Mouse (Mus musculus) heart, adult 11 months (tissue): ENCODE results near the gene Bicc1.
A peak's percentile ranks its signal among the peaks of the same experiment; 100 is the strongest.

Experiments used
- DNase-seq: peaks from one replicate; pipeline ENCODE4 v3.0.0; 2022

Gene Bicc1

DNA sequence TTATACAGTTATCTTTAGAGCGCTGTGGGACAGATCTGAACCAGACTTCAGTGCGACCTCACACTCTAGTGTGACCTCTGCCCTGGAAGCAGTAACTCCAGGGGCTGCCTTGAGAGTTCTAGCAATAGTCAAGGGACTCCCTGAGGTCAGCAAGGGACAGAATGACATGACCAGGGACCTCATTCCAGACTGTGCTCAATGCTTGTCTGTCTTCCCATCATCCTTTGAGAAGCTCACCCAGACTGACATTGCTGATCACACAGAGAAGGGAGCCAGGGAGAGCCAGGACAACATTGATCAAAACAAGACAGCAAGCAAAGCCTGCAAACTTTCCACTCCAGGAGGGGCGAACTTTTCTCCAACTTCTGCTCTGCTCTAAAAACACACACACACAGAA is 38.7 kb downstream of the Bicc1 start:
- peak; percentile 92 for DNase-seq

DNA sequence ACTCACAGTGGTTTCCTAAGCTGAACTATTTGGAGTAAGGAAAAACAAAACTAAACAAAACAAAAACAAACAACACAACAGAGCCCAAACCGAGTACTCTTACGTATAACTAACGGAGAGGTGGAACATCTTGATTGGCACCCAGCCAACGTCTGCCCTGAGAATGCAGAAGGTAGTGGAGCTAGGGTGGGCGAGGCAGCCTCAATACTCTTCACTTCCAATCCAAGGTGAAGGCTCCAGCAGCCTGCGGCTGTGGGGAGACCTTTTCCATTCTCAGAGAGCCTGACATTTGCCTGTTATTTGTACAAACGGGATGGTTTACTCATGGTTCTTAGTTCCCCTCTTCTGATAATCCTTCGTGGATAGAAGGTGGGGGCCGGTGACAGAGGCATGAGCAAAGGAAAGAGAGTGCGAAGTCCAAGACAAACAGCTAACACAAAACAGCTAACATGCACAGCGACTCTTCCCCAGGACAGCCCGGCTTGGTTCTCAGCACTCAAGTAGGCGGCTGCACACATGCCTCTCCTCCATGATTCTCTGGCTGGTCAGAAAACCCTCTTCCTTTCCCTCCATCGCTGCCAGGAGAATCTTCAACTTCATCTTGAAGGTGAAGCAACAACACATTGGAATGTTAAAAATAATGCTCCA is 39.3 kb downstream of the Bicc1 start:
- peak; percentile 91 for DNase-seq

- peak; percentile 95 for DNase-seq
Measured at GRCm38 (mm10) chr10:71119120-71119847, 40.2 kb downstream of the Bicc1 start.

DNA sequence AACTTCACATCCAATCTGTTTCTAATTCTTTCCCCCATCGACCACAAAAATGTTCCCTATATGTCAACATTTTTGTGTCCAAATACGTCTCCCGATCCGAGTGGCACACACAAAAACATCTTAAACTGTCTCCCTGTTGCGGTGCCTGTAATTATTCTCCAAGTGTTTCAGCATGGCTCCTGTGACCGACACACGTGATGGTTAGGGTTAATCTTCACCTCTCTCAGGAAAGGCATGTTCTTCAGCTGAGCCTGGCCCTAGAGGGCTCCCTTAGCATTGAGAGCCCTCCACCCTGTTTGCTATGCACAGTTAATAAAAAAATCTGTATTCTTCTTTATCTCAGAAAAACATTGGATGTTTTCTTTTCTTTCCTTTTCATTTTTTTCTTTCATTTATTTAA is 41.7 kb downstream of the Bicc1 start:
- peak; percentile 39 for DNase-seq

GRCm38 (mm10) chr10:71114260-71114920 is 45.1 kb downstream of the Bicc1 start:
- peak; percentile 91 for DNase-seq

DNA sequence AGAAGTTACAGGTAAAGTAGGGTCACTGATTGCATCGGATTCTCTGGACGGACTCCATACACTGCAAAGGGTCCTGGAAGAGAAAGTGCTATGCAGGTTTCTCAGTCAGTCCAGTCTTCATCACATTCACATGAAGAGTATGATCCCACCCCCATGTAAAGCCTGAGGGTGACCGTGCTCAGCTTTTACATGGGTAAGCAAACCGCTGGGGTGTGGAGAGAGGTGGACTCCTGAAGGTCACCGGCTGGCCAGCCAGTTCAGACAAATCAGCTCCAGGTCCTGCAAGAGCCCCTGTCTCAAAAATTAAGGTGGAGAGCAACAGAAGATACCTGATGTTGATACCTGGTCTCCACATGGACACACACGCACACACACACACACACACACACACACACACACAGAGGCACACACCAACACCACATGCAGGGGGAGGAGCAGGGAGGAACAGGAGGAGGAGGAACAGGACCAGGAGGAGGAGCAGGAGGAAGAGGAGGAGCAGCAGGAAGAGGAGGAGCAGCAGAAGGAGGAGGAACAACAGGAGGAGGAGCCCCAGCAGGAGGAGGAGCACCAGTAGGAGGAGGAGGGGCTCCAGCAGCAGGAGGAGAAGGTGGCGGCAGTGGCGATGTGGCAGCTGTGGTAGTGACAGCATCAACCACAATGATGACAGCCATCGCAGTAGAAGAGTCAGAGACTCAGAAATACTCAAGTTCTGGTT is 52.9 kb downstream of the Bicc1 start:
- peak; percentile 42 for DNase-seq

DNA sequence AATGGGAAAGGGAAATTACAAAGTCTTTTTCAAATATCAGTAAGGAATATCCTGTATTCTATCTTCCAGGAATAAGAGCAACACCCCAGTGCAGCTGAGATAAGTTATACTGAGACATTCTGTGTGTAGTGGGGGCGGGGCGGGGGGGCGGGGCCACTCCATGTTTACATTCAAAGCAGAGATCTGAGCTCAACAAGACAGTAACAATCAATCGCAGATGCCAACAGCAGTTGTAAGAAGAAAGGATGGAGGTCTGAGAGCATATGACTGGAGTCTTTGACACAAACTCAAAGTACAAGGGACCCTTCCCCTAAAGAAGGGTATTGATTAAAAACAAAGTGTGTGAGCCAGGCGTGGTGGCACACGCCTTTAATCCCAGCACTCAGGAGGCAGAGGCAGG is 54.7 kb downstream of the Bicc1 start:
- no peak for DNase-seq

DNA sequence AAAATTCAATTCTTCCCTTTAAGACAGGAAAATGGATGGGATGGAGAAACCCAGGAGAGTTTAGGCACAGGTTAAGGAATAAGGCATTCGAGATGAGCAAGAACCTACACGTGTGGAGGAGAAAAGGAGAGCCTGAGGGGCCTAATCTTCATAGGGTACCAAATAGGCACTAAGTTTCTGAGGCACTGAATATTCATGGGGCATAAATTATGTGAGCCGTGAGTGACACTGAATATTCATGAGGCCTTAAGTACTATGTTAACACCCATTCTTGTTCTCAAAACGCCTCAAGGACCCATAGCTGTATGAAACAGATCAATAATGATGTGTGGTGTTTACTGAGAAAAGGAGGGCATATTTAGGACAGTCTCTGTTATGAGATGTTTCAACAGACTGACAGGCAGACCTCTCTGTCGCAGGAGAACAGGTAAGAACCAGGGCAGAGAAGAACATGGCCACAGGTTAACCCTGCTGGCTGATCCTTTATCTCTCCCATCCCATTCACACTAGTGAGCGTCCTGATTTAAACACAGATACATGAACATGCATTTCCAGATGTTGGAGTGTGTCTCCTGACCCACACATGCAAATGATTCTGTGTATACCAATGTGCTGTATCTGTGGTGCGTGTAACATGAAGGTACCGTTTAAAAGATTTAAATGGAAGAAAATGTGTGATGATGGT is 58.5 kb downstream of the Bicc1 start:
- DNase-seq = peak; percentile 83

GRCm38 (mm10) chr10:71094707-71095254 is 64.7 kb downstream of the Bicc1 start:
- peak; percentile 52 for DNase-seq

DNA sequence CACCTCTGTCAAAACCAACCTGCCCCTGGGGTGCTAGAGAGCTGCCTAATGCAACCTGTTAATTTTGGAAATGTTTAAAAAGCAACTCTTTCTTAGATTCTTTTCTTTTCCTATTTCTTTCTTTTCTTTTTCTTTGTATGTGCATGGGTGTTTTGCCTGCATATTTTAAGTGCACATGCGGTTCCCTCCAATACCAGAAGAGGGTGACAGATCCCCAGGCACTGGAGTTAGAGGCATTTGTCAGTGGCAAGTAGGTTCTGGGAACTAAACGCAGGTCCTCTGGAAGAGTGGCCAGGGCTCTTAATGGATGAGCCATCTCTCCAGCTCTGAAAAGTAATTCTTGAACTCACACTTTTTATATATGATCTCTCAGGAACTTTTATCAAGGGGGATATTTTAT is 66.2 kb downstream of the Bicc1 start:
- peak; percentile 62 for DNase-seq

DNA sequence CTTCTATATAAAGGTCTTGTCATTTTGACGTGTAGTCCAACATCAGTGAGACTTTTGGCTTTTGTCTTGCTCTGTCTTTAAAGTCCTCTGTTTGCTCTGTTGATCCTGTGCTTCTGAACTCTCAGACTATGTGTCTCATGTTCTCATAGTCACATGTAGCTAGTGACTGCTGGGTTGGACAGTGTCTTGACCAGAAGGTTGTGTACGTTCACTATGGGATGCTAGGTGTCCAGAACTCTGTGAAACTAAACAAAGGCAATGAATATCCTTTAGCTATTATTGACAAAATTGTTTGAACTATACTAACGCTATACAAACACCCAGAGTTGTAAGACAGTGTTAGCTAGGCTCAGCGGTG is 72.2 kb downstream of the Bicc1 start:
- DNase-seq = peak; percentile 70

- peak; percentile 52 for DNase-seq
Measured at GRCm38 (mm10) chr10:71086571-71087358, 72.7 kb downstream of the Bicc1 start.

GRCm38 (mm10) chr10:71082986-71083385 is 76.5 kb downstream of the Bicc1 start:
- DNase-seq = peak; percentile 94

- peak; percentile 66 for DNase-seq
Measured at GRCm38 (mm10) chr10:71078856-71079255, 80.6 kb downstream of the Bicc1 start.

GRCm38 (mm10) chr10:71065009-71065408 is 94.5 kb downstream of the Bicc1 start:
- peak; percentile 61 for DNase-seq

DNA sequence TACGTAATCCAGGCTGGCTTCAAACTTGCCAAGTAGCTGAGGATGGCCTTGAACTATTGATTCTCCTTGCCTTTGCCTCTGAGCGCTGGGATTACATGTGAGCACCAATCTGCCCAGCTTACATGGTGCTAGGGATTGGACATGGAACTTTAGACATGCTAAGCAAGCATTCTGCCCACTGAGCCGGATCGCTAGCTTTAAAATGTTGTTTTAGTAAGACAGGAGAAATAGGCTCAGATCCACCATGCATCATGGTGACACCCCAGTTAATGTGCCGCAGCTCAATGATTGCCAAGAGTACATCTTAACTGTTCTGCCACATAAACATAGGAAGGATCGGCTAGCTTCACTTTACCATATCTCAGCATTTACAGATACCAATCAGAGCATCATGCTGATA is 94.9 kb downstream of the Bicc1 start:
- DNase-seq = no peak

DNA sequence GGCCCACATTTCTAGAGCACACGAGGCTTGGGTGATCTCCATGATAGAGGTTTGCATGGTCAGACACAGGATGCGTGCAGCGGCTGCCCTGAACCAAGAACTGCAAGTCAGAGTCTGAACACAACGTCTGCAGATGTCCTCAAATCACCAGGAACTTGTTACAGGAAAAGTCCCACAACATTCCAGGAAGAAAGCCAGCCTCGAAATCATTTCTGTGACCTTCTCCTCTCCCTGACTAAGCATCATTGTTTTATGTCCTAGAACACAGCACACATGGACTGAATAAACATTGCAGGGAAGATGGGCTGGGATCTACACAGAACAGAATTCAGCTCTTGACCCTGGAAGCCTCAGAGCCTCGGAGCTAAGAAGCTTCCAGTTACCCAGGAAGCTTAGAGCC is 97.3 kb downstream of the Bicc1 start:
- DNase-seq = peak; percentile 95

DNA sequence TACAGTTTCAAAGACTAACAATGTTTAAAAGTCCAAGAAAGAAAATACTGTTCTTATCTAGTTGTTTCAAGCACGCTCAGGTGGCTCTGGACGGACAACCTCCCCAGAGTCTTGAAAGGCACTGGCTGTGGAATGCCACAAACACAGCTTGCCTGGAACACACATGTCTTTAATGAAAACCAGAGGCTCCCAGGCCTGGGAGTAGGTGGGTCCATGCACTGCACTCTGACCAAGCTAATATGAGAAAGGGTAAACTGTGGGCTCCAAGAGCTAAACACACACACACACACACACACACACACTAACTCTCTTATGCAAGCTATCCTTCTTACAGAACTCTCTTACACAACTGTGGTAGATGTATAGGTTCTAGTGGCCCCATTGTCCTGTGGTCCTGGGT is 99.2 kb downstream of the Bicc1 start:
- DNase-seq = peak; percentile 52

- DNase-seq = peak; percentile 97
Measured at GRCm38 (mm10) chr10:71058616-71059247, 100.8 kb downstream of the Bicc1 start.

DNA sequence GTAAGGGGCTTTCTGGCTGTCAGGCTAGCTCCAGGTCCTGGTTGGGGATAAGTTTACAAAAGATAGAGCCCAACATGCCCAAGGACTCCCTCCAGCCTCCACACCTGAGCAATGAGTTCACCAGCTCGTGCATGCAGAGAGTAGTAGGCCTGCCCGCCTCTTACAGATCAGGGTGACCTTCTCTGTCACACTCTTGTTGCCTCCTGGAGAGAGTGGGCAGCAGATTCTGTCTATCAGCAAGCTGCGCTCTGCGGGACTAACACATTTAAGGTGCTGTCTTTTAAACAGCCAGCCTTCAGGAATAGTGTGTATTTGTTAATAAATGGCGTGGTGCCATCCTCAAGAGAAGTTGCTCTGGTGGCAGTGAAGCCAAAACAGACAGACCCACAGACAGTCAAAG is 101.4 kb downstream of the Bicc1 start:
- DNase-seq = peak; percentile 90

DNA sequence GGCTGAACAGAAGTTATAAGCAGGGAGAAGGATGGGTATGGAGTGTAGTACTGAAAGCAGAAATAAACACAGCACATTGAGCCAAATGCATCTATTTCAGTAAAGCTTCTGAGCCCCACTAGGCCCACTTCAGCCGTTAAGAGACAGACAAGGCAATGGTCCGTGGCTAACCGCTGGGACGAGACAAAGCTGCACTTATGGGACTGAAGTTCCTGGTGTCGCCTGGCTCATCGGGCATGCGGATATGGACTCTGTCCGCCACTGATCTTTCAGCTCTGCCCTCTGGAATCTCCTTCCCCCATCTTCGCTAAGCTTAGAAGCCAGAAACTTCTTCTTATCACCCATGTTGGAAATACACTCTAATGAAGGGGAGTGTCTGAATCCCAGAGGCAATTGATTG is 106.8 kb downstream of the Bicc1 start:
- DNase-seq = no peak
